9 mouse cellular contexts compared by ENCODE assay signal in genomic region chr11:98602090-98602690, GRCm38 (mm10). TPM values are rescaled to one million over a fixed set of nuclear protein-coding genes. Genes with fewer than 3 reads are reported as not detected.
DNase-seq lines count a peak whose midpoint lies in the region; ATAC-seq and TF ChIP-seq lines count a peak whose summit lies in the region.
"Had no signal": no experiment of that assay in that cellular context is flagged by ENCODE, and none has a peak within 500 bp of the region (broad histone marks: within the 10 kb centered on the region; RNA-seq: fewer than 3 reads in every experiment).

No protein-coding gene starts in this region.

- H3K9me3 ChIP-seq in forebrain, embryonic 11.5 days (ENCODE audit: control insufficient read depth, low read length) = no peaks in the 10 kb centered on the region
- H3K9me3 ChIP-seq in limb, embryonic 13.5 days = no peaks in the 10 kb centered on the region
- H3K9me3 ChIP-seq in midbrain, postnatal 0 days (ENCODE audit: low read length) = no peaks in the 10 kb centered on the region

- peak; percentile 39; the same call in 1 of the 2 replicates for ATAC-seq in forebrain, embryonic 11.5 days (replicated peaks; ENCODE audit: low FRiP score)
- no peak for ATAC-seq in limb, embryonic 13.5 days (ENCODE audit: low FRiP score, low read depth)
- ATAC-seq in midbrain, postnatal 0 days (ENCODE audit: low FRiP score) = no peak

- H3K4me2 ChIP-seq in forebrain, embryonic 11.5 days (ENCODE audit: low read depth, low read length, severe bottlenecking) = peak overlapping the region; percentile 42; the same call in 1 of the 2 replicates
- peak overlapping the region; percentile 58 for H3K4me2 ChIP-seq in limb, embryonic 13.5 days (replicated peaks)
- H3K4me2 ChIP-seq in midbrain, postnatal 0 days (ENCODE audit: low read depth, low read length, poor library complexity, severe bottlenecking) = peak overlapping the region; percentile 52

- no peak overlapping the region for H3K9ac ChIP-seq in forebrain, embryonic 11.5 days (ENCODE audit: low read length)
- no peak overlapping the region for H3K9ac ChIP-seq in limb, embryonic 13.5 days
- no peak overlapping the region for H3K9ac ChIP-seq in midbrain, postnatal 0 days (replicated peaks; ENCODE audit: low read length, poor library complexity, severe bottlenecking)

- H3K4me1 ChIP-seq in forebrain, embryonic 11.5 days (replicated peaks; ENCODE audit: control insufficient read depth, insufficient read depth, low read length) = 0 out of 2 replicates have a peak, but pooled peaks cover 3% of the 10 kb centered on the region
- peaks cover 11% of the 10 kb centered on the region for H3K4me1 ChIP-seq in limb, embryonic 13.5 days
- no peaks in the 10 kb centered on the region for H3K4me1 ChIP-seq in midbrain, postnatal 0 days (ENCODE audit: insufficient read depth, low read length)

- H3K27me3 ChIP-seq in forebrain, embryonic 11.5 days (ENCODE audit: control insufficient read depth, insufficient read depth, low read length) = no peaks in the 10 kb centered on the region
- peaks cover 57% of the 10 kb centered on the region for H3K27me3 ChIP-seq in limb, embryonic 13.5 days
- H3K27me3 ChIP-seq in midbrain, postnatal 0 days (ENCODE audit: insufficient read depth, low read length) = no peaks in the 10 kb centered on the region

- H3K27ac ChIP-seq in forebrain, embryonic 11.5 days (ENCODE audit: low read depth, low read length) = no peak overlapping the region
- no peak overlapping the region for H3K27ac ChIP-seq in limb, embryonic 13.5 days
- H3K27ac ChIP-seq in midbrain, postnatal 0 days (ENCODE audit: low read depth, low read length) = no peak overlapping the region

- no peaks in the 10 kb centered on the region for H3K36me3 ChIP-seq in forebrain, embryonic 11.5 days (ENCODE audit: control insufficient read depth, insufficient read depth, low read length)
- H3K36me3 ChIP-seq in limb, embryonic 13.5 days = no peaks in the 10 kb centered on the region
- H3K36me3 ChIP-seq in midbrain, postnatal 0 days (ENCODE audit: insufficient read depth, low read length) = no peaks in the 10 kb centered on the region

- peak; percentile 26 to 38 for DNase-seq in spleen, postnatal 36 days (ENCODE audit: low spot score in 2 of 2)
- no peak for DNase-seq in spleen, adult 18-20 months
- DNase-seq in forebrain, embryonic 11.5 days (ENCODE audit: low spot score) = peak; percentile 83
- no peak for DNase-seq in midbrain, postnatal 0 days (ENCODE audit: low spot score)
- no peak for DNase-seq in right cerebral cortex, postnatal 25 days
- no peak for DNase-seq in gastrocnemius, postnatal 10 days
- DNase-seq in urinary bladder, adult 18-20 months (ENCODE audit: low spot score in 2 of 2) = no peak

- peak overlapping the region; percentile 20 for H3K4me3 ChIP-seq in forebrain, embryonic 11.5 days (ENCODE audit: low read depth, low read length)
- H3K4me3 ChIP-seq in limb, embryonic 13.5 days = peak overlapping the region; percentile 28
- peak overlapping the region; percentile 23 for H3K4me3 ChIP-seq in midbrain, postnatal 0 days (ENCODE audit: low read depth, low read length)

- no peak for TF ChIP-seq CTCF in midbrain, postnatal 0 days (IDR thresholded peaks at IDR 0.05)

- under 1% methylated on average over 20 of the region's 20 CpGs for WGBS in forebrain, embryonic 11.5 days
- WGBS in limb, embryonic 13.5 days = 4% methylated on average over 20 of the region's 20 CpGs
- WGBS in midbrain, postnatal 0 days = 2% methylated on average over 20 of the region's 20 CpGs

RNA-seq across cellular contexts. Expression of gene Lrrc3c, which starts 4.1 kb away (rescaled TPM):
- polyA plus RNA-seq in forebrain, embryonic 11.5 days (2014; fragmentation: Nextera tagmentation; extraction: Ambion mirVana) = not detected in 2 replicates
- polyA plus RNA-seq in limb, embryonic 13.5 days (2015; fragmentation: Nextera tagmentation; extraction: Ambion mirVana) = not detected in 2 replicates
- total RNA-seq in midbrain, postnatal 0 days (2014; rRNA removed) = not detected in 2 replicates
- polyA plus RNA-seq in midbrain, postnatal 0 days (2015; fragmentation: Nextera tagmentation; extraction: Ambion mirVana) = not detected in 2 replicates
- total RNA-seq in gastrocnemius, postnatal 10 days (2021) = not detected
- polyA plus RNA-seq: spleen, adult 2 months had no signal

RNA-seq across cellular contexts. Expression of gene Ormdl3, which starts 15.0 kb away (rescaled TPM):
- polyA plus RNA-seq in forebrain, embryonic 11.5 days (2014; fragmentation: Nextera tagmentation; extraction: Ambion mirVana) = 8.6 and 11.2 TPM in 2 replicates
- 82.8 and 83.6 TPM in 2 replicates for polyA plus RNA-seq in limb, embryonic 13.5 days (2015; fragmentation: Nextera tagmentation; extraction: Ambion mirVana)
- 104 and 115 TPM in 2 replicates for total RNA-seq in midbrain, postnatal 0 days (2014; rRNA removed)
- 108 and 111 TPM in 2 replicates for polyA plus RNA-seq in midbrain, postnatal 0 days (2015; fragmentation: Nextera tagmentation; extraction: Ambion mirVana)
- total RNA-seq in gastrocnemius, postnatal 10 days (2021) = 10 to 100 TPM; 20.4 to 23.1 TPM

RNA-seq across cellular contexts. Expression of gene Gm12355, which starts 23.3 kb away (rescaled TPM):
- 0.96 and 1.5 TPM in 2 replicates for polyA plus RNA-seq in forebrain, embryonic 11.5 days (2014; fragmentation: Nextera tagmentation; extraction: Ambion mirVana)
- 1.2 and 1.4 TPM in 2 replicates for polyA plus RNA-seq in limb, embryonic 13.5 days (2015; fragmentation: Nextera tagmentation; extraction: Ambion mirVana)
- total RNA-seq in midbrain, postnatal 0 days (2014; rRNA removed) = not detected in 2 replicates
- 0.28 and 0.44 TPM in 2 replicates for polyA plus RNA-seq in midbrain, postnatal 0 days (2015; fragmentation: Nextera tagmentation; extraction: Ambion mirVana)
- total RNA-seq in gastrocnemius, postnatal 10 days (2021) = 10 to 100 TPM in 1 of 2 experiments, 1 to 10 TPM in 1; 8.2 to 10.3 TPM
- polyA plus RNA-seq: spleen, adult 2 months had no signal

RNA-seq across cellular contexts. Expression of gene Gsdma3, which starts 24.0 kb away (rescaled TPM):
- polyA plus RNA-seq in forebrain, embryonic 11.5 days (2014; fragmentation: Nextera tagmentation; extraction: Ambion mirVana) = not detected in 2 replicates
- not detected in 2 replicates for polyA plus RNA-seq in limb, embryonic 13.5 days (2015; fragmentation: Nextera tagmentation; extraction: Ambion mirVana)
- total RNA-seq in midbrain, postnatal 0 days (2014; rRNA removed) = not detected in 2 replicates
- not detected in 2 replicates for polyA plus RNA-seq in midbrain, postnatal 0 days (2015; fragmentation: Nextera tagmentation; extraction: Ambion mirVana)
- total RNA-seq in gastrocnemius, postnatal 10 days (2021) = under 1 TPM; 0.45 to 0.47 TPM
- polyA plus RNA-seq: spleen, adult 2 months had no signal

RNA-seq across cellular contexts. Expression of gene Gsdma2, which starts 44.4 kb away (rescaled TPM):
- polyA plus RNA-seq in forebrain, embryonic 11.5 days (2014; fragmentation: Nextera tagmentation; extraction: Ambion mirVana) = not detected in 2 replicates
- polyA plus RNA-seq in limb, embryonic 13.5 days (2015; fragmentation: Nextera tagmentation; extraction: Ambion mirVana) = not detected in 2 replicates
- total RNA-seq in midbrain, postnatal 0 days (2014; rRNA removed) = not detected in 2 replicates
- 0.12 and 0.15 TPM in 2 replicates for polyA plus RNA-seq in midbrain, postnatal 0 days (2015; fragmentation: Nextera tagmentation; extraction: Ambion mirVana)
- not detected for total RNA-seq in gastrocnemius, postnatal 10 days (2021)
- polyA plus RNA-seq: spleen, adult 2 months had no signal

Comparison
In these comparisons a context has a peak if more than half of its experiments do, and no peak if none do; other contexts are left out.
1. DNase-seq: peak in spleen, postnatal 36 days (2 of 2) and forebrain, embryonic 11.5 days (single experiment); none in spleen, adult 18-20 months (0 of 2), midbrain, postnatal 0 days (single experiment), right cerebral cortex, postnatal 25 days (single experiment), gastrocnemius, postnatal 10 days (single experiment) and urinary bladder, adult 18-20 months (0 of 2).
2. Peak in every context shown above with its lines, with median percentiles within 50 percentile points of each other: H3K4me2 ChIP-seq and H3K4me3 ChIP-seq.